Mouse (Mus musculus): ENCODE results near the gene Maml2.
A peak's percentile ranks its signal among the peaks of the same experiment; 100 is the strongest.

Gene Maml2

DNA sequence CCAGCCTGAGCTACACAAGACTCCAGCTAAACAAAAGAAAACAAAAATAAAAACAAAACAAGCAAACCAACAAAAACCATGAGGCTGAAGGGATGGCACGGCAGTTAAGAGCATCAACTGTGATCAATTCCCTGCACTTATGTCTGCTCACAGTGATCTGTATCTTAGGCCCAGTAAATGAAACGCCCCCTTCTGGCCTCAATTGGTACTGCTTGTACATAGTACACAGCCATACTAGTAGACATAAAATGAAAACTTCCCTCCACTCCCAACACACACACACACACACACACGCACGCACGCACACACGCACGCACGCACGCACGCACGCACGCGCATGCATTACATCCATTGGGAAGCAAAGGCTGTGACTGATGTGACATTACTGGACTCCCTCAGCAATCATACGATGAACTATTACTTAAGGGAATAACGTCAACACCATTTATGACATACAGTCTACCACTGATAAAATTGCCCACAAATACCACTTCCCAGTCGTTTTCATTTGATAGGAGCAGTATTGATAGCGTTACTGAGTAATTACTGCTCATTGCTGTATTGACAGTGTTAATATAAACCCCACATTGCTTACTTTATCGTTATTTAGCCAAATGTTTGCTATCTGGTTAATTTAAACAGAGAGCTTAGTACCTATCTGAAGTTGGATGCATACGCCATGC is 389.4 kb downstream of the Maml2 start:
- Histone ChIP-seq H3K4me3 (replicated peaks; ENCODE audit: low read length) (no peak overlapping the region), H3K36me3 (ENCODE audit: insufficient read depth, low read length) (no peaks in the 10 kb centered on the region), H3K27me3 (ENCODE audit: insufficient read depth, low read length) (no peaks in the 10 kb centered on the region), H3K9me3 (ENCODE audit: low read length) (no peaks in the 10 kb centered on the region), H3K4me1 (replicated peaks; ENCODE audit: low read depth, low read length) (peaks cover 46% of the 10 kb centered on the region)
- TF ChIP-seq POU5F1 (IDR thresholded peaks at IDR 0.05; ENCODE audit: borderline replicate concordance, low read length) = no peak
- TF ChIP-seq NANOG (IDR thresholded peaks at IDR 0.05; ENCODE audit: borderline replicate concordance, low read length) = no peak
- TF ChIP-seq CTCF (conservative IDR thresholded peaks at IDR 0.05; ENCODE audit: low read length) = peak; percentile 74

DNA sequence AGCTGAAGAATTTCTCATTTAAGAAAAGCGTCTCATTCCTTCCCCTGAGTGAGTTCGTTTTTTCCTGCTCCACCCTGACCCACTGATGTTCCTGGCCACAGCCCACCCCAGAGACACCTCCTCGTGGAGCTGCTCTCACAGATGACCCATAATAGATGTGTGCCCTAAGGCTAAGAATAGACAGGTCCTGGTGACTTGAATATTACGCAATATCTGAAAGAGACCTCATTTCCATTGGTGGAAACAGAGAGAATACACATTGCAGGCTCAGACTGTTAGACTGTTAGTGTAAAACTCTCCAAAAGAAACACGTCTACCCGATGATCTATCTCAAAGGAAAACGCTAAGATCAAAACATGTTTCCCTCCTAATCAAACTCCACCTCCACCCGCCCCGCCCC is 391.2 kb downstream of the Maml2 start:
- H3K4me3 ChIP-seq (replicated peaks; ENCODE audit: low read length) = no peak overlapping the region
- no peaks in the 10 kb centered on the region for H3K27me3 ChIP-seq (ENCODE audit: insufficient read depth, low read length)
- TF ChIP-seq POU5F1 (IDR thresholded peaks at IDR 0.05; ENCODE audit: borderline replicate concordance, low read length) (no peak), NANOG (IDR thresholded peaks at IDR 0.05; ENCODE audit: borderline replicate concordance, low read length) (no peak), CTCF (conservative IDR thresholded peaks at IDR 0.05; ENCODE audit: low read length) (no peak)
- H3K36me3 ChIP-seq (ENCODE audit: insufficient read depth, low read length) = no peaks in the 10 kb centered on the region
- H3K4me1 ChIP-seq (replicated peaks; ENCODE audit: low read depth, low read length) = peaks cover 49% of the 10 kb centered on the region
- no peaks in the 10 kb centered on the region for H3K9me3 ChIP-seq (ENCODE audit: low read length)

DNA sequence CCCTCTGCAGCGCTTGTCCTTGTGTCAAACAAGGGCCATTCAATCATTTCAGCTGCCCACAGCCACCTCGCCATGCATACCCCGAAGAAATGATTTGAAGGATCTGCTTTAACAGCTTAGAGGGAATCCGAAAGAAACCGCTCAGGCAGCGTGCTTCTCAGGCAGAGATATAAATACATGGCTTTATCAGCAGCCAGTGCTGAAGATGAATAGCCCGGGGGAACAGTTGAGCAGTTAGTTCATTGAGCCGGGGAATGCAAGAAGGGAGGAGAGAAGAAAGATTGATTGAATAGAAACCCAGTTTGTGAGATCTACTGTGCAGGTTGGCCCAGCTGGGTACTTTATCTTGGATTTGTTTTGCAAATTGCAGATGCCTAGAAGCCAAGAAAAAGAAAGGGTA is 392.6 kb downstream of the Maml2 start:
- Histone ChIP-seq H3K4me1 (replicated peaks; ENCODE audit: low read depth, low read length) (peaks cover 62% of the 10 kb centered on the region), H3K9me3 (ENCODE audit: low read length) (no peaks in the 10 kb centered on the region), H3K27me3 (ENCODE audit: insufficient read depth, low read length) (no peaks in the 10 kb centered on the region), H3K4me3 (replicated peaks; ENCODE audit: low read length) (no peak overlapping the region), H3K36me3 (ENCODE audit: insufficient read depth, low read length) (no peaks in the 10 kb centered on the region)
- TF ChIP-seq POU5F1 (IDR thresholded peaks at IDR 0.05; ENCODE audit: borderline replicate concordance, low read length) (no peak), CTCF (conservative IDR thresholded peaks at IDR 0.05; ENCODE audit: low read length) (no peak), NANOG (IDR thresholded peaks at IDR 0.05; ENCODE audit: borderline replicate concordance, low read length) (peak; percentile 56; the same call in 1 of the 2 replicates)

DNA sequence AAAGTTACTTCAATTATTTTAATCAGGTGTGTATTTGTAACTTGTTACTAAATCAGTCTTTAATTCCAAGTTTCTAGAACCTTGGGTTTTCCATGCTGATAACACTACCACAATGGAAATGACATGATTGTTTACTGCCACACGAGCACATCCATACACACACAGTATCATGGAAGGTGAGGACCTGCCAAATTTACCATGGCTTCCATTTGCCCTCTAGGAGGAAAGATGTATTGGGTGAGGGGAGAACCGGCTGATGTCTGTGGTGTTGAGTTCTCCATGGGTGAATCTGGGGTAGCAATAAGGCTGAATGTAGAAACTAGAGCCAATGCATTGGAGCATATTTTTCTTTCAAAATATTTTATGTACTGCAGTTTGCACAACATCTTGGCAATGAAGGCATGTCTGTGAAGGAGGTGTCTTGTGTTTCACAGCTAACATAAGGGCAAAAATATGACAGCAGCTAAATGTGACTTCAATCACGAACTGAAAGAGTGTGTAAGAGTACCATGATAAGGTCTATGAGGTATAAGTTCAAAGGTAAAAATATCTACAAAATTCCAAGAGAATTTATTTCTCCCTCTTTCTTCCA is 396.0 kb downstream of the Maml2 start:
- Histone ChIP-seq H3K36me3 (ENCODE audit: insufficient read depth, low read length) (no peaks in the 10 kb centered on the region), H3K4me1 (replicated peaks; ENCODE audit: low read depth, low read length) (peaks cover 75% of the 10 kb centered on the region), H3K4me3 (replicated peaks; ENCODE audit: low read length) (no peak overlapping the region), H3K9me3 (ENCODE audit: low read length) (no peaks in the 10 kb centered on the region), H3K27me3 (ENCODE audit: insufficient read depth, low read length) (no peaks in the 10 kb centered on the region)
- TF ChIP-seq NANOG (IDR thresholded peaks at IDR 0.05; ENCODE audit: borderline replicate concordance, low read length) (no peak), POU5F1 (IDR thresholded peaks at IDR 0.05; ENCODE audit: borderline replicate concordance, low read length) (no peak), CTCF (conservative IDR thresholded peaks at IDR 0.05; ENCODE audit: low read length) (no peak)

DNA sequence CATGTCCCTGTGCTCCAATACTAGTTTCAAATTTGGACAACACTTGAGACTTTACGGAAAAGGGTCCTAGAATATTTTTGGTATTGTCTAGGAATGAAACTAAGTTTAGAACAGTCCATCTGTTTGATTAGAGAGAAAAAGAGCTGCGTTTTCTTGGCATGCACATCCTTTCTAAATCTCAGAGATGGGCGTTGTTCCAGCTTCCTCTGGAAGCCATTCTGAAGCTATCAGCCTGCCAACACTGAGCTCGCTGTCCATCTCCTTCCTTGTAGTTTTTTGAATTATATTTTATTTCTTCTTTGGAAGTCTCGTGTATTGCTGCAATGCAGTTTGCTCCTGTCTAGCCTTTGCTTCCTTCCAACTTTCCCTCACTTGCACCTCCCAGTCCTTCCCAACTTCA is 396.5 kb downstream of the Maml2 start:
- Histone ChIP-seq H3K36me3 (ENCODE audit: insufficient read depth, low read length) (no peaks in the 10 kb centered on the region), H3K4me3 (replicated peaks; ENCODE audit: low read length) (no peak overlapping the region), H3K9me3 (ENCODE audit: low read length) (no peaks in the 10 kb centered on the region), H3K4me1 (replicated peaks; ENCODE audit: low read depth, low read length) (peaks cover 76% of the 10 kb centered on the region), H3K27me3 (ENCODE audit: insufficient read depth, low read length) (no peaks in the 10 kb centered on the region)
- TF ChIP-seq CTCF (conservative IDR thresholded peaks at IDR 0.05; ENCODE audit: low read length) (no peak), POU5F1 (IDR thresholded peaks at IDR 0.05; ENCODE audit: borderline replicate concordance, low read length) (no peak), NANOG (IDR thresholded peaks at IDR 0.05; ENCODE audit: borderline replicate concordance, low read length) (no peak)

DNA sequence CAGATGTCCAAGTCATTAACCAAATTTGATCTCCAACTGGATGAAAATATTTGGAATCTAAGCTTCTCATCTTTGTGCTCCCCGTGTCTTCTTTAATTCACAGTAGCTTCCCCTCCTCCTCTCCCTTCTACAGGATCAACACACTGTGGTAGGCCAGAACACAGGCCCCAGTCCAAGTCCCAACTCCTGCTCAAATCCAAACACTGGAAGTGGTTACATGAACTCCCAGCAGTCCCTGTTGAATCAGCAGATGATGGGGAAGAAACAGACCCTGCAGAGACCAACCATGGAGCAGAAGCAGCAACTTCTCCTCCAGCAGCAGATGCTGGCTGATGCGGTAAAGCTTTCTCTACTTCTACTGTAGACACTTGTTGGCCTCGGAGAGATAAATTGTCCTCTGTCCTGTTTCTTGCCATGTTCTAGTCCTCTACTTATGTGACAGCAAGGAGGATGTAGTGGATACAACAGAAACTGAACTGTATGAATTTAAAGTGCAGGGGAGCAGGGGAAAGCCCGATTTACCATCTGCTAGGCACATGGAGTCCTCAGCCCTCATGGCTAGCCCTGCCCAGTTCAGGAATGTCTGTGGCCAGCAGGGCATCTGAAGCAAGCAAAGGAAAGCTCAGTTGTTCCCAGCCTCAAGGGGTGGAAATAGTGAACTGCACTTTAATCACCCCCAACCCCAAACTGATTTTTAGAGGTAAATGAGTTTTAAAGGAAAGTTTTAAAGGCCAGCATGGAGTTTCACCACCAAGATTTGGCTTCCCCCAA is 399.5 kb downstream of the Maml2 start:
- Histone ChIP-seq H3K9me3 (ENCODE audit: low read length) (peaks cover 6% of the 10 kb centered on the region; the same call in 1 of the 2 replicates), H3K4me1 (replicated peaks; ENCODE audit: low read depth, low read length) (peaks cover 79% of the 10 kb centered on the region), H3K4me3 (replicated peaks; ENCODE audit: low read length) (peak overlapping the region; percentile 10; the same call in 1 of the 2 replicates), H3K36me3 (ENCODE audit: insufficient read depth, low read length) (no peaks in the 10 kb centered on the region), H3K27me3 (ENCODE audit: insufficient read depth, low read length) (no peaks in the 10 kb centered on the region)
- peak; percentile 8; the same call in 1 of the 2 replicates for TF ChIP-seq CTCF (conservative IDR thresholded peaks at IDR 0.05; ENCODE audit: low read length)
- no peak for TF ChIP-seq POU5F1 (IDR thresholded peaks at IDR 0.05; ENCODE audit: borderline replicate concordance, low read length)

DNA sequence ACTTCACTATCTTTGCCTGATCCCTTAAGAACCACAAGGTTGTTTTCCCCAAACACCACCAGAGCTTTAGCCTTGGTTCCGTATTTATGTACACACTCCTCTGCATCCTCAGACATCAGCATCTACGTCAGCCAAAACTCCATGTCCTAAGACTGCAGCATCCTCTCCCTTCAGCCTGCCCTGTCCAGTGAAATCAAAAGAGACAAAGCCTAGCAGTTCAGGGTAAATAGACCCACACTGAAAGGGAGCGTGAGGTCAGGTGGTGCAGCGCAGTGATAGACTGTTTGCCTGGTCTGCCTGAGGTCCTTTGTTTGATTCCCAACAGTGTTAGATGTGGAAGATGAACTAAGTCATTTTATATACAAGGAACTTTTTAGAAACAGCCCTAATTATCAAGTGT is 400.1 kb downstream of the Maml2 start:
- TF ChIP-seq POU5F1 (IDR thresholded peaks at IDR 0.05; ENCODE audit: borderline replicate concordance, low read length) = no peak
- TF ChIP-seq CTCF (conservative IDR thresholded peaks at IDR 0.05; ENCODE audit: low read length) = no peak
- TF ChIP-seq NANOG (IDR thresholded peaks at IDR 0.05; ENCODE audit: borderline replicate concordance, low read length) = no peak
- H3K9me3 ChIP-seq (ENCODE audit: low read length) = peaks cover 6% of the 10 kb centered on the region; the same call in 1 of the 2 replicates
- no peaks in the 10 kb centered on the region for H3K36me3 ChIP-seq (ENCODE audit: insufficient read depth, low read length)
- peaks cover 86% of the 10 kb centered on the region for H3K4me1 ChIP-seq (replicated peaks; ENCODE audit: low read depth, low read length)
- no peaks in the 10 kb centered on the region for H3K27me3 ChIP-seq (ENCODE audit: insufficient read depth, low read length)
- H3K4me3 ChIP-seq (replicated peaks; ENCODE audit: low read length) = no peak overlapping the region

DNA sequence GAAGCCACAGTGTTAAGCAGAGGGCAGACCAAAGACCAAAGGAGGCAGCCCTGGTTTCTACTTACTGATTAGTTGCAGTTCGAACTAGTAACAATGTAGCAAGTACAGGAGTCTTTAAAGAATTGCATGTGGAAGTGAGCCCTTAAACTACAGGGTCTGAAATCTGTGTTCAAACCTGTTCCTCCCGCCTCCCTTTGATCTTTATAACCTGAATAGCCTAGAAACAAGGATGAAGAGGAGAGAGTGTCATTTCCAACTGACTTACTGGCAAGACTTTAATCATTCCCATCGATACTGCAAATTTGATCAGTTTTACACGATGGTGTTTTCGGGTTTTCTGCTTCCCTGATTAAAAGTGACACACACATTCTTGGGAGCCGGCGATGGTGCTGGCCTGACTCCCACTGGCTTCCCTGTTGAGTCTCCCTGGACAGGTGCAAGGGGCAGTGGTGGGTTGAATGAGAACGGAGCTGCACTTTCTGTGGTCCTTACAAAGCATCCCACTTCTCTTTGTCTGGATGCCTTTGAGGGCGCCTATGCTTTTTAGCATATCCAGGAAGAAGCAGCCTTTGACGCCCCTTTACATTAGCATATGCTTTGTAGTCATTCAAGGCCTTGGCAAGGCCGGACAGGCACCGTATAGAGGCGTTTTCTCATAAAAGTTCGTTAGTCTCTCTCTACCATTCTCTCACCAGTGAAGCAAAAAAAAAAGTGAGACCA is 401.5 kb downstream of the Maml2 start:
- peaks cover 6% of the 10 kb centered on the region; the same call in 1 of the 2 replicates for H3K9me3 ChIP-seq (ENCODE audit: low read length)
- H3K36me3 ChIP-seq (ENCODE audit: insufficient read depth, low read length) = 0 out of 2 replicates have a peak, but pooled peaks cover 7% of the 10 kb centered on the region
- TF ChIP-seq CTCF (conservative IDR thresholded peaks at IDR 0.05; ENCODE audit: low read length) (no peak), POU5F1 (IDR thresholded peaks at IDR 0.05; ENCODE audit: borderline replicate concordance, low read length) (peak; percentile 63; the same call in 1 of the 2 replicates), NANOG (IDR thresholded peaks at IDR 0.05; ENCODE audit: borderline replicate concordance, low read length) (peak; percentile 28; the same call in 1 of the 2 replicates)
- H3K27me3 ChIP-seq (ENCODE audit: insufficient read depth, low read length) = no peaks in the 10 kb centered on the region
- peaks cover 87% of the 10 kb centered on the region for H3K4me1 ChIP-seq (replicated peaks; ENCODE audit: low read depth, low read length)
- peak overlapping the region; percentile 27; the same call in 1 of the 2 replicates for H3K4me3 ChIP-seq (replicated peaks; ENCODE audit: low read length)

Data from E14TG2a.4 (cell line).